Mouse (Mus musculus) E14TG2a.4 (cell line): Measurements from ENCODE around the gene Nxpe4.
"Not testable (repeated sequence)": the region's sequence is repeated elsewhere in the genome, so short reads cannot be mapped to it uniquely, and the experiment has no call there.

Experiments used
- H3K27me3 ChIP-seq: 2 replicates; pipeline ENCODE4 v1.6.1; 2014; ENCODE audit warnings: low read length, control low read depth; ENCODE audit not compliant: insufficient read depth
- H3K36me3 ChIP-seq: 2 replicates; pipeline ENCODE4 v1.6.1; 2014; ENCODE audit warnings: low read length, control low read depth; ENCODE audit not compliant: insufficient read depth
- H3K4me1 ChIP-seq: replicated peaks from 2 replicates; pipeline ENCODE4 v1.6.1; 2014; ENCODE audit warnings: low read depth, low read length, control low read depth
- H3K4me3 ChIP-seq: replicated peaks from 2 replicates; pipeline ENCODE4 v1.5.1; 2014; ENCODE audit warnings: mild to moderate bottlenecking, low read length
- H3K9me3 ChIP-seq: 2 replicates; pipeline ENCODE4 v1.6.1; 2014; ENCODE audit warnings: low read length, control low read depth
- CTCF ChIP-seq: conservative IDR thresholded peaks from 2 replicates; pipeline ENCODE4 v1.5.1; 2014; ENCODE audit warnings: low read length
- NANOG ChIP-seq: IDR thresholded peaks from 2 replicates; pipeline ENCODE4 v1.6.1; 2014; ENCODE audit warnings: borderline replicate concordance, low read length, mixed read lengths
- POU5F1 ChIP-seq: IDR thresholded peaks from 2 replicates; pipeline ENCODE4 v1.6.1; 2014; ENCODE audit warnings: low read length, borderline replicate concordance

The Nxpe4 gene

DNA sequence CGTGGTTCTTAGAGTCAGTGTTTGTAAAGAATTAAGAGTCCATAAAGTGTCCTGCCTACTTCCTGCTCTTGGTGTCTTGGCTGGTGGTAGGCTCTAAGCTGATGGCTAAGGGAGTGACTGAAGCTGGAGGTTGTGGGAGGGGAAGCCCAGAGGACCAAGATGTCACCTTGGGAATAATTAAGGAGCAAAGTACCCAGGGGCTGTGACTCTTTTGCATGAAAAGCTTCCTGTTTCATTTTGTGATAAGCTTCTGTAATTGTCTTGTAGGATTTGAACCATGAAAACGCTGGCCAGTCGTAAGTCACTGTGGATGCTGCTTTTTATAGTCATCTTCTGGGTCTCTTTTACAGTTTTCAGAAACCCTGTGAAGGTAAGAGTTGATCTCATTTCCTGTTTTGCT lies 228.2 kb downstream of the Nxpe4 start:
- H3K27me3 ChIP-seq, result no peaks in the 10 kb centered on the region
- no peaks in the 10 kb centered on the region for H3K36me3 ChIP-seq
- no peaks in the 10 kb centered on the region for H3K9me3 ChIP-seq
- TF ChIP-seq NANOG (no peak), POU5F1 (no peak), CTCF (no peak)
- H3K4me3 ChIP-seq, result no peak overlapping the region
- H3K4me1 ChIP-seq, result no peaks in the 10 kb centered on the region

GRCm38 (mm10) chr9:48403590-48404209 lies 241.9 kb downstream of the Nxpe4 start:
- Histone ChIP-seq H3K27me3 (no peaks in the 10 kb centered on the region), H3K4me3 (no peak overlapping the region), H3K4me1 (no peaks in the 10 kb centered on the region), H3K9me3 (peaks cover 7% of the 10 kb centered on the region), H3K36me3 (no peaks in the 10 kb centered on the region)
- no peak for TF ChIP-seq CTCF
- TF ChIP-seq POU5F1, result no peak
- no peak for TF ChIP-seq NANOG

- TF ChIP-seq NANOG, result no peak
- no peak for TF ChIP-seq CTCF
- Histone ChIP-seq H3K4me3 (no peak overlapping the region), H3K9me3 (peaks cover 7% of the 10 kb centered on the region), H3K27me3 (no peaks in the 10 kb centered on the region), H3K36me3 (no peaks in the 10 kb centered on the region), H3K4me1 (no peaks in the 10 kb centered on the region)
These were observed 242.9 kb downstream of the Nxpe4 start for GRCm38 (mm10) chr9:48404687-48405086.

- Histone ChIP-seq H3K36me3 (no peaks in the 10 kb centered on the region), H3K27me3 (no peaks in the 10 kb centered on the region), H3K4me1 (no peaks in the 10 kb centered on the region), H3K4me3 (no peak overlapping the region), H3K9me3 (no peaks in the 10 kb centered on the region)
- no peak for TF ChIP-seq POU5F1
- TF ChIP-seq CTCF, result no peak
- TF ChIP-seq NANOG, result no peak
These were observed 245.9 kb downstream of the Nxpe4 start for GRCm38 (mm10) chr9:48407549-48408327.

GRCm38 (mm10) chr9:48410217-48411035 lies 248.6 kb downstream of the Nxpe4 start:
- no peaks in the 10 kb centered on the region for H3K27me3 ChIP-seq
- no peaks in the 10 kb centered on the region for H3K9me3 ChIP-seq
- no peaks in the 10 kb centered on the region for H3K36me3 ChIP-seq
- TF ChIP-seq NANOG (no peak), POU5F1 (no peak)
- H3K4me3 ChIP-seq, result no peak overlapping the region
- H3K4me1 ChIP-seq, result no peaks in the 10 kb centered on the region

DNA sequence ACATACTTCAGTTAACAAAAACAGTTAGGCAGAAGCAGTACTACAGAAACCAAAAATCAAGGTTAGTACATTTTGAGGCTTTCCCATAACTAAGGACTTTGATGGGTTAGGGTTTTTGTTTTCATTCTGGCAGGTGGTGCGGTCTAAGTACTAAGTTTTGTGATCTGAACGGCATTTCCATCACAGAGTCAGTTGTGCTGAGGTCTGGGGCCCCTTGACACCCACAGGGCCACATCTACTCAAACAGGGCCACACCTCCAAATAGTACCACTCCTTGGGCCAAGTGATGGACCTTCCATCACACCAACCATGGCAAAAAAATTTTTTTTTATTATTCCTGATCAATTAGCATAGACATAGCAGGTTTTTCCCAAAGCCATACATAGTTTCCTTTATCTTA lies 251.8 kb downstream of the Nxpe4 start:
- Histone ChIP-seq H3K9me3 (no peaks in the 10 kb centered on the region), H3K27me3 (no peaks in the 10 kb centered on the region), H3K4me3 (no peak overlapping the region), H3K4me1 (no peaks in the 10 kb centered on the region), H3K36me3 (no peaks in the 10 kb centered on the region)
- TF ChIP-seq CTCF (no peak), POU5F1 (no peak), NANOG (no peak)

DNA sequence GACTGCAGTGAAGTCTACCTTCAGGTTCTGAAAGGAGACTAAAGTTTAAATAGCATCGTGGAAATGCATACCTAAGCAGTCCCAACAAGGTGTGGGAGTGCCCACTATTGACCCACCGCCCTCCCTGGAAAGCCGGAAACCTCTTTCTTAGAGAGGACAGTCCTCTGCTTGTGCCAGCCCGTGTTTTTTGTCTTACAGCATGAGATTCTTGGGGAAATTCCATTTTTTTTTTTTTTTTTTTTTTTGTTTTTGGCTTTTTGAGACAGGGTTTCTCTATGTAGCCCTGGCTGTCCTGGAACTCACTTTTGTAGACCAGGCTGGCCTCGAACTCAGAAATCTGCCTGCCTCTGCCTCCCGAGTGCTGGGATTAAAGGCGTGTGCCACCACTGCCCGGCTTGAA lies 255.5 kb downstream of the Nxpe4 start:
- H3K9me3 ChIP-seq, H3K4me3 ChIP-seq, H3K27me3 ChIP-seq, H3K4me1 ChIP-seq, H3K36me3 ChIP-seq: not testable (repeated sequence)

- Histone ChIP-seq H3K4me1 (no peaks in the 10 kb centered on the region), H3K4me3 (no peak overlapping the region), H3K9me3 (no peaks in the 10 kb centered on the region), H3K27me3 (no peaks in the 10 kb centered on the region), H3K36me3 (no peaks in the 10 kb centered on the region)
- TF ChIP-seq CTCF (no peak), NANOG (no peak)
These were observed 256.2 kb downstream of the Nxpe4 start for GRCm38 (mm10) chr9:48417994-48418393.
